Mouse (Mus musculus) hindbrain, postnatal 0 days (tissue): ENCODE results near the gene Fbln2. TPM values are rescaled to one million over a fixed set of nuclear protein-coding genes. Genes with fewer than 3 reads are reported as not detected.

ENCODE experiments used
- ATAC-seq: fragments of 200-750 bp; cut with Nextera tagmentation; 2 replicates; pipeline ENCODE4 v1.8.0; 2017; ENCODE audit warnings: mild to moderate bottlenecking, moderate TSS enrichment, moderate library complexity
- DNase-seq: peaks from one replicate; pipeline ENCODE4 v3.0.0-alpha.2; 2015; ENCODE audit warnings: low spot score
- H3K27ac ChIP-seq: fragments of 300-500 bp; sonication (generic); 2 replicates; pipeline ENCODE4 v1.5.1; 2014; ENCODE audit warnings: mild to moderate bottlenecking
- H3K27me3 ChIP-seq: fragments of 300-500 bp; sonication (generic); 2 replicates; pipeline ENCODE4 v1.6.1; 2014; ENCODE audit warnings: low read length, mixed read lengths; ENCODE audit not compliant: insufficient read depth
- H3K36me3 ChIP-seq: fragments of 300-500 bp; sonication (generic); 2 replicates; pipeline ENCODE4 v1.6.1; 2014; ENCODE audit warnings: low read length, mixed read lengths; ENCODE audit not compliant: insufficient read depth
- H3K4me1 ChIP-seq: fragments of 300-500 bp; sonication (generic); 2 replicates; pipeline ENCODE4 v1.6.1; 2014; ENCODE audit warnings: antibody characterized with exemption, low read length, mixed read lengths; ENCODE audit not compliant: insufficient read depth
- H3K4me2 ChIP-seq: fragments of 300-500 bp; sonication (generic); 2 replicates; pipeline ENCODE4 v1.6.1; 2014; ENCODE audit warnings: low read depth, mild to moderate bottlenecking, low read length, moderate library complexity, mixed read lengths
- H3K4me3 ChIP-seq: fragments of 300-500 bp; sonication (generic); 2 replicates; pipeline ENCODE4 v1.5.1; 2014; ENCODE audit warnings: low read length
- H3K9ac ChIP-seq: fragments of 300-500 bp; sonication (generic); replicated peaks from 2 replicates; pipeline ENCODE4 v1.6.1; 2014; ENCODE audit warnings: mild to moderate bottlenecking, low read length, moderate library complexity, mixed read lengths
- H3K9me3 ChIP-seq: fragments of 300-500 bp; sonication (generic); 2 replicates; pipeline ENCODE4 v1.6.1; 2016; ENCODE audit warnings: low read length, mixed read lengths
- CTCF ChIP-seq: IDR thresholded peaks from 2 replicates; pipeline ENCODE4 v1.5.1; 2016; ENCODE audit warnings: antibody characterized with exemption, control low read depth, low read depth
- WGBS: fragments of 180-500 bp; shearing (Covaris S2); extraction: QIAGEN DNeasy Blood & Tissue Kit; methylation state at CpG from one replicate; pipeline ENCODE4 v1.1.7; 2014; 5-methylcytosine and 5-hydroxymethylcytosine counted together
- polyA plus RNA-seq: library from polyadenylated mRNA; unstranded; fragments of >200 nt; fragmentation: Nextera tagmentation; extraction: Ambion mirVana; gene quantifications from 2 replicates; pipeline ENCODE4 v1.2.1, GENCODE M21; 2015
- total RNA-seq: library from RNA; depleted of rRNA; stranded (reverse); fragments of >200 nt; gene quantifications from 2 replicates; pipeline ENCODE4 v1.2.3, GENCODE M21; 2014

The Fbln2 gene
- total and polyA plus RNA-seq, 2 experiments from 2014 or later = 21.2 to 50.6 TPM

DNA sequence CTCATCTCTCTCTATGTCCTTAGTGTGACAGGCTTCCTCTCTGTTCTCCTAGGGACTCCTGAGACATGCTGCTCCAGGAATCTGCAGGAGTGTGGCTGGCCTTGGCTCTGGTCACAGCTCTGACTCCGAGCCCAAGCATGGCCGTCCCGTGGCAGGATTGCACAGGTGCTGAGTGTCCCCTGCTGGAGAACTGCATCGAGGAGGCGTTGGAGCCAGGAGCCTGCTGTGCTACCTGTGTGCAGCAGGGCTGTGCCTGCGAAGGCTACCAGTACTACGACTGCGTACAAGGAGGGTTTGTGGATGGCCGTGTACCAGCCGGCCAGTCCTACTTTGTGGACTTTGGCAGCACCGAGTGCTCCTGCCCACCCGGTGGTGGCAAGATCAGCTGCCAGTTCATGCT, 20.8 kb downstream of the Fbln2 start:
- Histone ChIP-seq H3K4me3 (no peak overlapping the region), H3K36me3 (no peaks in the 10 kb centered on the region), H3K27me3 (no peaks in the 10 kb centered on the region), H3K27ac (no peak overlapping the region; the same call in 1 of the 2 replicates), H3K9me3 (no peaks in the 10 kb centered on the region), H3K4me2 (no peak overlapping the region), H3K4me1 (peaks cover 33% of the 10 kb centered on the region), H3K9ac (no peak overlapping the region)
- WGBS = 55% methylated on average over 12 of the region's 12 CpGs
- ATAC-seq (peak; percentile 16), DNase-seq (no peak)
- TF ChIP-seq CTCF = 0 out of 2 replicates have a peak, but pooled peaks have one; percentile 47

DNA sequence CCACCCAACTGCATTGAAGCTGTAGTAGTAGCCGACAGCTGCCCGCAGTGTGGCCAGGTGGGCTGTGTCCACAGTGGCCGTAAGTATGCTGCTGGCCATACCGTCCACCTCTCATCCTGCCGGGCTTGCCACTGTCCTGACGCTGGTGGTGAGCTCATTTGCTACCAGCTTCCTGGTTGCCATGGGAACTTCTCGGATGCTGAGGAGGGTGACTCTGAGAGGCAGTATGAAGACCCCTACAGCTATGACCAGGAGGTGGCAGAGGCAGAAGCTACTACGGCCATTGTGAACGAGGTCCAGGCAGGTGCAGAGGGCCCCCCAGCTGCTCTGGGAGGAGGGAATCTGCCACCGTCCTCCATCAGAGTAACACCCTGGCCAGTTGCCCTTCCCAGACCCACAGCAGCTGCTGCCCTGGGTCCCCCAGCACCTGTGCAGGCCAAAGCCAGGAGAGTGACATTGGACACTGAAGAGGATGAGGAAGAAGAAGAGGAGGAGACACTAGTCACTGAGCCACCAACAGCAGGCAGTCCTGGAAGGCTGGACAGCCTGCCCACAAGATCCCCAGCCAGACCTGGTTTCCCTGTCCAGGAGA, 21.3 kb downstream of the Fbln2 start:
- Histone ChIP-seq H3K9ac (no peak overlapping the region), H3K27ac (peak overlapping the region; percentile 20; the same call in 1 of the 2 replicates), H3K4me1 (peaks cover 33% of the 10 kb centered on the region), H3K27me3 (no peaks in the 10 kb centered on the region), H3K4me2 (no peak overlapping the region), H3K36me3 (no peaks in the 10 kb centered on the region), H3K4me3 (no peak overlapping the region), H3K9me3 (no peaks in the 10 kb centered on the region)
- 46% methylated on average over 10 of the region's 10 CpGs for WGBS
- DNase-seq (peak; percentile 54), ATAC-seq (peak; percentile 54)
- TF ChIP-seq CTCF = 0 out of 2 replicates have a peak, but pooled peaks have one; percentile 13

DNA sequence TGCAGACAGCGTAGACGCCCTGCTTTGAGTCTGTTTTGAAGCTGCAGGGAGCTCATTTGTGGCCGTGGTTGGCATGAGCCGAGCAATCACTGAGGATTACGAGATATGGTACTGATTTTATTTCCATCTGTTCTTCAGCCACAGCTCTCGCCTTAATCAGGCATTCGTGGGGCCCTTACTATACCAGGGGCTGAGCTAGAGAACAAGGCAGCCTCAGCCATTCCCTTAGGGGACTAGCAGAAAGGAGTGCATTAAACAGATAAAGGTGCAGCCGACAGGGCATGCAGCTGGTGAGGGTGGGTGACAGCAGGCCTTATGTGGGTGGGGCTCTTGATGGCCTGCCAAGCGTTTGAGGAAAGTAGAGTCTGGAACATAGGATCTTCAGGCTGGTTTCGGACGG, 23.8 kb downstream of the Fbln2 start:
- no peaks in the 10 kb centered on the region for H3K9me3 ChIP-seq
- peaks cover 33% of the 10 kb centered on the region for H3K4me1 ChIP-seq
- DNase-seq (no peak), ATAC-seq (0 out of 2 replicates have a peak, but pooled peaks have one; percentile 10)
- H3K9ac ChIP-seq = no peak overlapping the region
- H3K4me3 ChIP-seq = no peak overlapping the region
- no peak overlapping the region for H3K4me2 ChIP-seq
- H3K27me3 ChIP-seq = no peaks in the 10 kb centered on the region
- no peak overlapping the region for H3K27ac ChIP-seq
- TF ChIP-seq CTCF = no peak
- H3K36me3 ChIP-seq = no peaks in the 10 kb centered on the region
- 42% methylated on average over 11 of the region's 11 CpGs for whole genome bisulfite sequencing

DNA sequence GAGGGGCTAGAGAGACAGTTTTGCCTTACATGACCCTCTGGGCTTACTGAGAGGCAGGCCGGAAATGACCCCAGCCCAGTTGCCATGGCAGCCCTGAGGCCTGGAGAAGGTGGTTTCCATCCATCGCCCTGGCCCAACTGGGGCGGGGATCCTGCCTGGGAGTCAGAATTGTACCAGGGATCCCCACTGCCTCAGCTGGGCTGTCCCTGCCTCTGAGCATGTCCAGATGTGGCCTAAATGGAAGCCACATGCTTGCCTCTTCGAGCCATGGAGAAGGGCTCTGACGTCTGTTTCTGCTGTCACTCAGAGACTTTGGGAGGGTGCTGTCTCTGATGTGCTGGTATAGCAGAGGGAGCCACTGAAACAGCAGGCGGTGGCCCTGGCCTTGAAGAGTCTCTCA, 24.2 kb downstream of the Fbln2 start:
- 41% methylated on average over 6 of the region's 6 CpGs for WGBS
- Histone ChIP-seq H3K36me3 (no peaks in the 10 kb centered on the region), H3K27ac (no peak overlapping the region), H3K9ac (no peak overlapping the region), H3K4me3 (no peak overlapping the region), H3K4me1 (peaks cover 33% of the 10 kb centered on the region), H3K4me2 (no peak overlapping the region), H3K27me3 (no peaks in the 10 kb centered on the region), H3K9me3 (no peaks in the 10 kb centered on the region)
- ATAC-seq (0 out of 2 replicates have a peak, but pooled peaks have one; percentile 10), DNase-seq (no peak)
- TF ChIP-seq CTCF = no peak

DNA sequence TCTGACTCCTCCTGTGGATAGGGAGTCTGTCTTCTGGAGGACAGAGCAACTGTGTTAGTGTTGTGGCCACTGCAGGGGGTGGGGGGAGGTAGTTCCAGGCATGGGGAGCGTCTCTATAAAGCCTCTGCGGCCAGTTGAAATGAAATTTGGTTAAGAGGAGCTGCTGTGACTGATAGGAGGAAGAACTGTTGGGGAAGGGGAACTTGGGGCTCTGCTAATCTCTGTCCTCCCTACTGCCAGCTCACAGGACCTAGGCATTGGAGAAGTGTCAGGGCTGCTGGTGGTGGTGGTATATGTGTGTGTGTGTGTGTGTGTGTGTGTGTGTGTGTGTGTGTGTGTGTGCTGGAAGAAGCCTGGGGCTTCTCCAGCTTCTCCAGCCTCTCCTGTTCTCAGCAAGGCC, 25.0 kb downstream of the Fbln2 start:
- Histone ChIP-seq H3K27me3 (no peaks in the 10 kb centered on the region), H3K4me2 (no peak overlapping the region), H3K9ac (no peak overlapping the region), H3K27ac (no peak overlapping the region), H3K36me3 (no peaks in the 10 kb centered on the region), H3K9me3 (no peaks in the 10 kb centered on the region), H3K4me1 (peaks cover 33% of the 10 kb centered on the region), H3K4me3 (no peak overlapping the region)
- no peak for TF ChIP-seq CTCF
- WGBS = 51% methylated on average over 2 of the region's 2 CpGs
- DNase-seq (no peak), ATAC-seq (no peak)

DNA sequence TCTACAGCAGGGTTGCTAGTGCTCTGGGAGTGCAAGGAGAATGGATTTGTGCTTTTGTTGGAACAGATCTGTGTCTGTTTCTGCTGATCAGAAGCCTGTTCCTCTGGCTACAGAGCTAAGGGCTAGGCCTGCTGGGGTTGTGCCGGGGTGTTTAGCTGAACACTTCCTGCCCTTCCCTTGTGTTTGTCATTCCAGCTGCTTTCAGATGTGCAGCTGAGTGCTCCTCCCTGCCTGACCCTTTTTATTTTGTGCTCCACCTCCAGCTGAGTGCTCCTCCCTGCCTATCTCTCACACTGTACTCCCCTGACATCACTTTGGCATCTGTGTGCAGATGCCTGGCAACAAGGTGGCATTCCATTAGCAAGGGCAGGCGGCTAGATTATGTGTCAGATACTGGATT, 28.3 kb downstream of the Fbln2 start:
- Histone ChIP-seq H3K36me3 (no peaks in the 10 kb centered on the region), H3K27me3 (no peaks in the 10 kb centered on the region), H3K27ac (0 out of 2 replicates have a peak overlapping the region, but pooled peaks have one; percentile 2), H3K4me2 (no peak overlapping the region), H3K9me3 (no peaks in the 10 kb centered on the region), H3K9ac (no peak overlapping the region), H3K4me3 (no peak overlapping the region), H3K4me1 (peaks cover 14% of the 10 kb centered on the region)
- DNase-seq (no peak), ATAC-seq (no peak)
- TF ChIP-seq CTCF = no peak
- WGBS = 35% methylated on average over 2 of the region's 2 CpGs

DNA sequence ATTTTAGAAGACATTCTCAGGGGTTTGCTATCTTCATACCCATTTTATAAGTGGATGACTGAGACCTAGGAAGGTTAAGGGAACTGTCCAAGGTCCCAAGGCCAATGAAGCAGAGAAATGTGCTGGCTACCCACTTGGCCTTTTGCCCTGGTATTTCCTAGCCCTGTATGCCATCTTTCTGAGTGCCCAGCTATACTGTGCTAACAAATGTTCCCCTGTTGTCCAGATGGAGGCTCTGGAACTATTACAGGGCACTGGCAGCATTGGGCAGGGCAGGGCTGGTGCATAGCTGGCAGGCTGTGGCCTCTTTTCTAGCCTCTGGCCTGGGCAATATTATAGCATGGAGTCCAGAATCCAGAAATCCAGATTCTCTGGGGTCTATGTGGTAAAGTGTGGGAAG, 28.7 kb downstream of the Fbln2 start:
- H3K9me3 ChIP-seq = no peaks in the 10 kb centered on the region
- no peak for DNase-seq
- no peak for ATAC-seq
- H3K27ac ChIP-seq = no peak overlapping the region
- no peak overlapping the region for H3K9ac ChIP-seq
- H3K36me3 ChIP-seq = no peaks in the 10 kb centered on the region
- H3K4me3 ChIP-seq = no peak overlapping the region
- H3K27me3 ChIP-seq = no peaks in the 10 kb centered on the region
- peaks cover 14% of the 10 kb centered on the region for H3K4me1 ChIP-seq
- TF ChIP-seq CTCF = no peak
- no peak overlapping the region for H3K4me2 ChIP-seq
